Mouse (Mus musculus) megakaryocyte, embryonic 14.5 days (primary cell): ENCODE results near the gene St6galnac3.

ENCODE experiments used
- FLI1 ChIP-seq: IDR thresholded peaks from 2 replicates; pipeline ENCODE4 v1.6.1; 2012; ENCODE audit warnings: low read length, inconsistent platforms, mixed read lengths
- GATA1 ChIP-seq: IDR thresholded peaks from 3 replicates; pipeline ENCODE4 v1.6.1; 2012; ENCODE audit warnings: mixed read lengths, low read length, inconsistent platforms, borderline replicate concordance

- no peak for TF ChIP-seq GATA1
- no peak for TF ChIP-seq FLI1
Observed at GRCm38 (mm10) chr3:153292853-153293252, 432.1 kb downstream of the St6galnac3 start.
